In the genomic region with DNA sequence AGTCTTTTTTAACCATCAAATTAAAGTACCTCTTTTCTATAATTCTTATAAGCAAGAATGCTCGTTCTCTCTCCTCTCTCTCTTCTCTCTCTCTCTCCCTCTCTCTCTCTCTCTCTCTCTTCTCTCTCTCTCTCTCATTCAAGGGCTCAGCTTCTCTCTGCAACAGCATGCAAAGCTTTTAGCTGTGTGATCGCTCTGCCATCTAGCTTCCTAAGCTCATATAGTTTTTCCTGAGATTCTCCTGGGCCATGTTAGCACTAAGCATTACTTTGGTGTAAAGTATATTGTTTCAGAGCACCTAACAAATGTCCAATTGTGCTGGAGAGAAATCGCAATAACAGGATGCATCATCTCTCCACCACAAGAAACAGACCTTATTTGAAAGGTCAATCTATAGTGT, we compare ENCODE assay signal across 30 mouse cellular contexts. TPM values are rescaled to one million over a fixed set of nuclear protein-coding genes. Genes with fewer than 3 reads are reported as not detected.
"Had no signal": no experiment of that assay in that cellular context is flagged by ENCODE, and none has a peak within 500 bp of the region (broad histone marks: within the 10 kb centered on the region; RNA-seq: fewer than 3 reads in every experiment).

No protein-coding gene starts in this region.

- H3K27me3 ChIP-seq: embryonic facial prominence, embryonic 12.5 days; embryonic facial prominence, embryonic 13.5 days; embryonic facial prominence, embryonic 15.5 days; forebrain, embryonic 12.5 days; forebrain, embryonic 13.5 days; forebrain, embryonic 15.5 days had no signal

- H3K4me2 ChIP-seq: embryonic facial prominence, embryonic 12.5 days; embryonic facial prominence, embryonic 13.5 days; embryonic facial prominence, embryonic 15.5 days; forebrain, embryonic 12.5 days; forebrain, embryonic 13.5 days; forebrain, embryonic 15.5 days had no signal

- H3K4me1 ChIP-seq: embryonic facial prominence, embryonic 10.5 days; embryonic facial prominence, embryonic 12.5 days; embryonic facial prominence, embryonic 13.5 days; embryonic facial prominence, embryonic 15.5 days; forebrain, embryonic 10.5 days; forebrain, embryonic 12.5 days; forebrain, embryonic 13.5 days; forebrain, embryonic 15.5 days had no signal

- DNase-seq: cerebellum, adult 2 months; cerebellum, adult 8-10 months; cerebellum, adult 9-10 months; cerebellum, adult 9-11 months; cerebellum, postnatal 10 days; cerebellum, postnatal 14 days; cerebellum, postnatal 25 days; cerebellum, postnatal 36 days; embryo, embryonic 11 days; gastrocnemius, adult 2 months; gastrocnemius, postnatal 10 days; gastrocnemius, postnatal 14 days; gastrocnemius, postnatal 25 days; gastrocnemius, postnatal 36 days; heart, adult 11 months; heart, adult 18-20 months; heart, adult 2 months had no signal

- ATAC-seq: forebrain, embryonic 13.5 days; forebrain, embryonic 15.5 days; forebrain, embryonic 16.5 days had no signal

- H3K9ac ChIP-seq: embryonic facial prominence, embryonic 12.5 days; embryonic facial prominence, embryonic 13.5 days; embryonic facial prominence, embryonic 15.5 days; forebrain, embryonic 12.5 days; forebrain, embryonic 13.5 days; forebrain, embryonic 15.5 days had no signal

- H3K9me3 ChIP-seq: embryonic facial prominence, embryonic 10.5 days; embryonic facial prominence, embryonic 12.5 days; embryonic facial prominence, embryonic 13.5 days; embryonic facial prominence, embryonic 15.5 days; forebrain, embryonic 10.5 days; forebrain, embryonic 12.5 days; forebrain, embryonic 13.5 days; forebrain, embryonic 15.5 days had no signal

- H3K27ac ChIP-seq: embryonic facial prominence, embryonic 10.5 days; embryonic facial prominence, embryonic 12.5 days; embryonic facial prominence, embryonic 13.5 days; embryonic facial prominence, embryonic 15.5 days; forebrain, embryonic 10.5 days; forebrain, embryonic 12.5 days; forebrain, embryonic 13.5 days; forebrain, embryonic 15.5 days; gastrocnemius, adult 2 months; heart, adult 2 months had no signal

- H3K36me3 ChIP-seq: embryonic facial prominence, embryonic 10.5 days; embryonic facial prominence, embryonic 12.5 days; embryonic facial prominence, embryonic 13.5 days; embryonic facial prominence, embryonic 15.5 days; forebrain, embryonic 10.5 days; forebrain, embryonic 12.5 days; forebrain, embryonic 15.5 days had no signal

- H3K4me3 ChIP-seq: embryonic facial prominence, embryonic 10.5 days; embryonic facial prominence, embryonic 12.5 days; embryonic facial prominence, embryonic 13.5 days; embryonic facial prominence, embryonic 15.5 days; erythroblast, embryonic 14.5 days; forebrain, embryonic 10.5 days; forebrain, embryonic 12.5 days; forebrain, embryonic 13.5 days; forebrain, embryonic 15.5 days; gastrocnemius, adult 2 months; heart, adult 2 months had no signal

RNA-seq across cellular contexts. Expression of a gene that starts 29.4 kb away (rescaled TPM):
- total RNA-seq: gastrocnemius, adult 18-20 months; gastrocnemius, adult 2 months; gastrocnemius, adult 8-10 months; gastrocnemius, postnatal 25 days; gastrocnemius, postnatal 36 days; heart, adult 18-20 months; heart, adult 2 months; heart, adult 8-10 months had no signal
- polyA plus RNA-seq: heart, adult 2 months had no signal

RNA-seq across cellular contexts. Expression of a gene that starts 57.7 kb away (rescaled TPM):
- polyA plus RNA-seq: erythroblast, embryonic 14.5 days had no signal
